Mouse (Mus musculus) left cerebral cortex, adult 8-10 months (tissue): ENCODE measurements around the gene Gm2056. TPM values are rescaled to one million over a fixed set of nuclear protein-coding genes. Genes with fewer than 3 reads are reported as not detected.
"Not testable (repeated sequence)": the region's sequence is repeated elsewhere in the genome, so short reads cannot be mapped to it uniquely, and the experiment has no call there.

Source experiments
- DNase-seq, 2 experiments: peaks; one replicate each; pipeline ENCODE4 v3.0.0; 2022; ENCODE audit warnings: low spot score in 2 of 2
- total RNA-seq, 4 experiments: library from RNA; stranded (reverse); gene quantifications; 2 replicates each; pipeline ENCODE4 v1.2.4; 2022

Gm2056 gene
- not detected for total RNA-seq

- not testable (repeated sequence) for DNase-seq
These were observed at the start of gene Gm2056 for GRCm38 (mm10) chr12:88026704-88027103. TSS of gene Gm2056 (plus strand) at chr12:88027004.

- not testable (repeated sequence) for DNase-seq
These were observed 42.8 kb upstream of the Gm2056 start for GRCm38 (mm10) chr12:87984000-87984399.

GRCm38 (mm10) chr12:88004118-88004517 is 22.7 kb upstream of the Gm2056 start:
- not testable (repeated sequence) for DNase-seq

DNA sequence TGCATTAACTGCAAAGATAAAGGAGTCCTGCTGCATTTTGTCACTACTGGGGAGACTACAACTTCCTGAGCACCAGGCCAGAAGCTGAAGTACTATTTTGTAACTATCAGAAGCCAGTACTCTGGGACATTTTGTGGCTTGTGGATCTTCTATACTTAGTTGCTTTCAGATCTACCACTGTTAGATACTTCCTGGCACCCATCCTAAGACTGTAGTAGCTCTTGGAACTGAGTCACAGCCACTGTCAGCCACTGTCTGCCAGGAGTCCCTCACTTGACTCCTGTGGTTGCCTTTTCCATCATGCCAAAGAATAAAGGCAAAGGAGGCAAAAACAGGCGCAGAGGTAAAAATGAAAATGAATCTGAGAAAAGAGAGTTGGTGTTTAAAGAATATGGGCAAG is 15.3 kb upstream of the Gm2056 start, which contains the start of gene Gm2075:
Gene Gm2075, plus strand, starts transcription at position 301 of the 400 bp plus-strand sequence.
- DNase-seq: not testable (repeated sequence)

- not testable (repeated sequence) for DNase-seq
These were observed 8.1 kb upstream of the Gm2056 start, which contains the start of gene Gm6803 for GRCm38 (mm10) chr12:88018671-88019070. TSS of gene Gm6803 (minus strand) at chr12:88018771.

- not testable (repeated sequence) for DNase-seq
These were observed 5.4 kb downstream of the Gm2056 start for GRCm38 (mm10) chr12:88032250-88032649.

DNA sequence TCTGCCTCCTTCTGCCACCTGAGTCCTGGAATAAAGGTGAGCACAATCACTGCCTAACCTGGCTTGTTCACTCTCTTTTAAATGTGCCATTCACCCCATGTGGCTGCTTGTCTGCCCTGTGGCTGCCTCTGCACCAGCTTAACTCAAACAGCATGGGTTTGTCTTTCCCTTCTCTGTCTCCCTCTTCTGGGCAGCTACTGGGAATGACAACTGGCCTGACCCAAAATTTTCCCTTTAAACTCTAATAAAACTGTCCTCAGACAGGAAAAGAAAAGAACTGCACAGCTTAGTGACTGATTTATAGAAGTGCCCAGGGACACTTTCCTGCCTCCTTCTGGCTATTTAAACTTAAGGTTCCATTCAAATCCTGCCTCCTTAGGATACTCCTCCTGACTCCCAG is 12.3 kb downstream of the Gm2056 start:
- not testable (repeated sequence) for DNase-seq

GRCm38 (mm10) chr12:88039703-88040102 is 12.9 kb downstream of the Gm2056 start:
- not testable (repeated sequence) for DNase-seq

DNA sequence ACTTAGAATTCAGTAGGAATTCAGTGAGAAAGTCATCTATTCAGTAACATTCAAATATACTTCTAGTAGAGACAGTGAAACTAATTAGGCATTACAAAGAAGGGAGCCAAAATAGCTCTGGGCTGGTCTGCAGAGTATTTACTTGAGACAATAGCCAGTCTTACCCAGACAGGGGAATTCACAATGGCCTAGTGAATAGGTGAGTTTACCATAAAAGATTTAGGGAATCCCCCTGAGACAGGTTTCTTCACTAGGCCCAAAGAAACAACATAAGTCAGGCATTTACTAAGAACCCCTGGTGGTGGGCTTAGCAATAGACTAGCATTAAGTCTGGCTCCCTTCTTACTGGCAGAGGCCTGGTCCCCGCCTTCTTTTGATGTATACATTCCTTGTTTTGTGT is 18.4 kb downstream of the Gm2056 start:
- DNase-seq: not testable (repeated sequence)

Other genes starting within 250 kb of the Gm2056 start
- not detected for gene Gm21936, start 231.5 kb upstream of the Gm2056 start, total RNA-seq
- gene BB287469, start 210.4 kb upstream of the Gm2056 start, total RNA-seq: not detected
- not detected for gene Gm2001, start 184.7 kb upstream of the Gm2056 start, total RNA-seq
- not detected for gene Gm2016, start 152.9 kb upstream of the Gm2056 start, total RNA-seq
- gene Gm2022, start 131.6 kb upstream of the Gm2056 start, total RNA-seq: not detected
- gene Gm2035, start 107.1 kb upstream of the Gm2056 start, total RNA-seq: not detected
- gene Gm2042, start 72.9 kb upstream of the Gm2056 start, total RNA-seq: not detected
- not detected for gene Gm2075, start 15.2 kb upstream of the Gm2056 start, total RNA-seq
- not detected for gene Gm6803, start 8.2 kb upstream of the Gm2056 start, total RNA-seq
- not detected for gene Gm16368, start 56.7 kb downstream of the Gm2056 start, total RNA-seq
- not detected for gene Gm10436, start 155.1 kb downstream of the Gm2056 start, total RNA-seq
- not detected for gene Gm8332, start 223.1 kb downstream of the Gm2056 start, total RNA-seq
- gene Gm5662, start 247.5 kb downstream of the Gm2056 start, total RNA-seq: not detected